Mouse (Mus musculus): ENCODE measurements around the gene Sh2d3c.

- no peak for TF ChIP-seq GATA1 (IDR thresholded peaks at IDR 0.05; ENCODE audit: low read length)
- no peak for TF ChIP-seq TAL1 (IDR thresholded peaks at IDR 0.05; ENCODE audit: low read length)
Observed at GRCm38 (mm10) chr2:32740916-32741272, 20.0 kb downstream of the Sh2d3c start, which contains the start of gene 6330409D20Rik.
